Mouse (Mus musculus) forebrain, embryonic 11.5 days (tissue): Measurements from ENCODE around the gene Arl1. TPM values are rescaled to one million over a fixed set of nuclear protein-coding genes. Genes with fewer than 3 reads are reported as not detected.
A peak's percentile ranks its signal among the peaks of the same experiment; 100 is the strongest.

Source experiments
- ATAC-seq: fragments of 200-750 bp; cut with Nextera tagmentation; replicated peaks from 2 replicates; pipeline ENCODE4 v1.8.0; 2017; ENCODE audit warnings: moderate TSS enrichment; ENCODE audit not compliant: low FRiP score
- DNase-seq: peaks from one replicate; pipeline ENCODE4 v3.0.0-alpha.2; 2017; ENCODE audit warnings: low spot score
- H3K27ac ChIP-seq: fragments of 300-500 bp; sonication (generic); 2 replicates; pipeline ENCODE4 v1.5.1; 2014; ENCODE audit warnings: low read depth, low read length
- H3K27me3 ChIP-seq: fragments of 300-500 bp; sonication (generic); 2 replicates; pipeline ENCODE4 v1.6.1; 2014; ENCODE audit warnings: mild to moderate bottlenecking, low read length, mixed read lengths; ENCODE audit not compliant: control insufficient read depth, insufficient read depth
- H3K36me3 ChIP-seq: fragments of 300-500 bp; sonication (generic); 2 replicates; pipeline ENCODE4 v1.6.1; 2014; ENCODE audit warnings: mild to moderate bottlenecking, low read length, moderate library complexity, mixed read lengths; ENCODE audit not compliant: control insufficient read depth, insufficient read depth
- H3K4me1 ChIP-seq: fragments of 300-500 bp; sonication (generic); replicated peaks from 2 replicates; pipeline ENCODE4 v1.6.1; 2014; ENCODE audit warnings: low read length, mixed read lengths; ENCODE audit not compliant: control insufficient read depth, insufficient read depth
- H3K4me2 ChIP-seq: fragments of 300-500 bp; sonication (generic); 2 replicates; pipeline ENCODE4 v1.6.1; 2014; ENCODE audit warnings: low read depth, mild to moderate bottlenecking, low read length, moderate library complexity, mixed read lengths; ENCODE audit not compliant: severe bottlenecking
- H3K4me3 ChIP-seq: fragments of 300-500 bp; sonication (generic); 2 replicates; pipeline ENCODE4 v1.5.1; 2014; ENCODE audit warnings: low read depth, low read length
- H3K9ac ChIP-seq: fragments of 300-500 bp; sonication (generic); 2 replicates; pipeline ENCODE4 v1.6.1; 2014; ENCODE audit warnings: low read length
- H3K9me3 ChIP-seq: fragments of 300-500 bp; sonication (generic); 2 replicates; pipeline ENCODE4 v1.6.1; 2016; ENCODE audit warnings: low read length, mixed read lengths; ENCODE audit not compliant: control insufficient read depth
- WGBS: fragments of 180-500 bp; shearing (Covaris S2); extraction: QIAGEN DNeasy Blood & Tissue Kit; methylation state at CpG from one replicate; pipeline ENCODE4 v1.1.7; 2014; 5-methylcytosine and 5-hydroxymethylcytosine counted together
- polyA plus RNA-seq: library from polyadenylated mRNA; unstranded; fragments of >200 nt; fragmentation: Nextera tagmentation; extraction: Ambion mirVana; gene quantifications from 2 replicates; pipeline ENCODE4 v1.2.1, GENCODE M21; 2014

The Arl1 gene
- 147 and 154 TPM in 2 replicates for polyA plus RNA-seq

DNA sequence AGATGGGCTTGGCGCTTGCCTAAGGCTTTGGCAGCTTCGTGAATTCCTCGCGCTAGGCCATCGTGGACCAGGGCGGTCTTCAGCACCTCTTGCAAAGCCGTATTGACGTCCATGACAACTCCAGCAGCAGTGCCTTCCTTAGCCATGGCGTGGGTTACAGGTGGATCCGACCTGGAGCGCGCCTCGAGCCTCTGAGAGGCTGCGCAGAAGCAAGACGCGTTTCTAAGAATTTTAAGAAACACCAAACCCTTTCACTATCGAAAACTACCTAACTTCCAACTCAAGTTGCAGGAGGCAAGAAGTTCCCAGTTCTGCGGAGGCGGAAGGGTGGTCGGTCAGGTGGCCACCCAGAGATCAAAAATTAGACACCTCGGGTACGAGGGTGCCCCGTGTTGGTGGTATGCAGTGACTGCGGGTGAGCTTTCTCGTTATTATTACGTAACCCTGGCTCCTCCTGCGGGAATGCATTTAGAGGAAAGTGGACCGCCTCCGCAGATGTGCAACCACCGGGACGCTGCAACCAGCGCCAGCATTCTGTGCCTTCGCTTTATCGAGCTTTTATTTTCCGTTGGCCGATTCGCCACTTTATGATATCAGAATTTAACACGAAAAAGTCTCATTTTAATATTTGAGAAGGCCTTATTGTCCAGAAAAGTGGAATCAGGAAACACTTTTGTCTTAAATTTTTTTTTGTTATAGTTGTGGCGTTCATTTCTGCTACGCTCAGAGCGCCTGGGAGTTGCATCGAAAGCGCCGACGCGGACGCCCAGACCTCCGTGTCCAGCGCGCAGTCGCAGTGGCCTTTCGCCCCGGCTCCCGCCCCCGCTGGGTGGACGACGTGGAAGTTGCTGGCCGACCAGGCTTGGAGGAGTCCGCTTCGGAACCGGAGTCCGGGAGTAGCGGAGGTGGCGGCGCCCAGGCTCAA lies at the start of gene Arl1:
Gene Arl1 (plus strand): TSS at position 288 of the 925 bp plus-strand sequence.
- under 1% methylated on average over 65 of the region's 65 CpGs for WGBS
- Histone ChIP-seq H3K36me3 (no peaks in the 10 kb centered on the region), H3K9me3 (no peaks in the 10 kb centered on the region), H3K27ac (peak within 1 kb of the TSS; percentile 34; the same call in 1 of the 2 replicates), H3K9ac (peak within 1 kb of the TSS; percentile 95), H3K4me1 (peaks cover 6% of the 10 kb centered on the region; the same call in 1 of the 2 replicates), H3K27me3 (no peaks in the 10 kb centered on the region), H3K4me2 (peak within 1 kb of the TSS; percentile 88), H3K4me3 (peak within 1 kb of the TSS; percentile 91)
- DNase-seq (peak; percentile 94), ATAC-seq (peak; percentile 94)

DNA sequence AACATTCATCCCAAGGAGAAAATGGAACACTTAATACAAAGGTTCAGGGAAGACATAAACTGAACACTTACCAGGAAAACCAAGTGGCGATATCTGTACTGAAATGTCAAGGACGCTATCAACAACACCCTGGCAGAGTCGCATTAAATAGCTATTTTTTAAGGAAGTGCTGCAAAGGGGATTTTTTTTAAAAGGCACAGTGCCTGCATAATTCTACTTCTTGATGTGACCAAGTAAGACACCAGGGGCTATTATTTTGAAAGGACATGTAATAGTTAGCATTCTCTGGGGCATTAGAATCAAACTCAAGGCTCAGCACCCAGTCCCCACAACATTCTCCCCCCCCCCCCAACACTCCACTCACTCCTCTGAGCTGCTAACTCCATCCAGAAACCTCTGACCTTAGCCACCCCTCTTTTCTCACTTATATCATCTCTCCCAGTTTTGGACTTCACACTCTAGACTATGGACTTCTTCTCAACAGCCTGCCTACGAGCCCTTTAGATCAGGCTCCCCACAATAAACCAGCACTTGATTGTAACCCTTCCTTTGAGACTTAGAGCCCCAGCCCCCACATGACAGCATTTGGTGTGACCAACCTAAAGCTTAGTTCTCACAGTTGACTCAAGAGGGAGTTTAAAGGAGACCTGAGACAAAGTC lies 47.6 kb upstream of the Arl1 start:
- no peaks in the 10 kb centered on the region for H3K36me3 ChIP-seq
- no peaks in the 10 kb centered on the region for H3K27me3 ChIP-seq
- ATAC-seq (no peak), DNase-seq (no peak)
- H3K4me3 ChIP-seq, result no peak overlapping the region
- no peak overlapping the region for H3K27ac ChIP-seq
- H3K9ac ChIP-seq, result no peak overlapping the region
- H3K4me1 ChIP-seq, result no peaks in the 10 kb centered on the region
- 87% methylated on average over 4 of the region's 4 CpGs for WGBS
- H3K9me3 ChIP-seq, result no peaks in the 10 kb centered on the region
- no peak overlapping the region for H3K4me2 ChIP-seq

DNA sequence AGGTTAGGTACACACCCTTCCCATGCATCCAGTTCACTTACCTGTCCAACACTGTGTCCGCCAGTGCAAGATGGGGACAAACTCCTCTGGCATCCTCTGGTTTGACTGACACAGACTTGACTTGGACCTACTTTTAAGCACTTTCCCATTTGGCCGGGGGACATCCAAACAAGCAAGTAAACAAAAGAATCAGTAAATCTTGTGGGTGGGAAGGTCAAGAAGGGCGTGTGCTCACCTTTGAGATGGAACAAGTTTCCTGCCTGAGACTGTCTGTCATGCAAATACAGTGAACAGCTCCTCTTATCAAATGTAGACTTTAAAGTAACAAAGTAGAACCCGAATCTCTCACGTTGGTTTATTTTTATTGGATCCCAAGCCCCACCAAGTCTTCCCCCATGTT lies 45.7 kb upstream of the Arl1 start, which contains the start of gene Spic:
Gene Spic (minus strand): TSS at position 91 of the 400 bp plus-strand sequence.
- Histone ChIP-seq H3K27me3 (no peaks in the 10 kb centered on the region), H3K27ac (no peak within 1 kb of the TSS), H3K4me2 (no peak within 1 kb of the TSS), H3K9ac (no peak within 1 kb of the TSS), H3K4me1 (no peaks in the 10 kb centered on the region), H3K4me3 (no peak within 1 kb of the TSS), H3K36me3 (no peaks in the 10 kb centered on the region), H3K9me3 (no peaks in the 10 kb centered on the region)
- 75% methylated on average over 5 of the region's 5 CpGs for WGBS
- DNase-seq, result no peak
- ATAC-seq, result no peak

DNA sequence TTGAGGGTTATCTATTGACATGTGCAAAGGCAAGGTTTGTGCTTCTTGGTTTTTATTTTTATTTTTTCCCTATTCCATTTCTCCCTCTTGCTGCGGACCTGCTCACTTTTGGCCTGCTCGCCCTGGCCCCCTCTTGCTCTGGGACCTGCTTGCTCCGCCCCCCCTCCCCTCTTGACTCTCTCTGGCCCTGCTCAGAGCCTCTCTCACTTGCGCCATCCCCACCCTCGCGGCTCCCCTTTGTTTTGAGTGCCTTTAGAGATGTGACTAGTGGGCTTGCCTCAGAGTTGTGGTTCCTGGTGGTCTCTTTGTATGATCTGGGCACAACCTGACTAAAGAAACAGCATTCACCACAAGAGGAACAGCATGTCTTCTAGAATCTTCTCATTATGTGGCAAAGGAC lies 29.7 kb upstream of the Arl1 start:
- Histone ChIP-seq H3K27ac (no peak overlapping the region), H3K4me2 (no peak overlapping the region), H3K4me1 (no peaks in the 10 kb centered on the region), H3K36me3 (no peaks in the 10 kb centered on the region), H3K27me3 (no peaks in the 10 kb centered on the region), H3K4me3 (no peak overlapping the region), H3K9me3 (no peaks in the 10 kb centered on the region), H3K9ac (no peak overlapping the region)
- ATAC-seq (no peak), DNase-seq (no peak)
- WGBS, result 70% methylated on average over 6 of the region's 6 CpGs

DNA sequence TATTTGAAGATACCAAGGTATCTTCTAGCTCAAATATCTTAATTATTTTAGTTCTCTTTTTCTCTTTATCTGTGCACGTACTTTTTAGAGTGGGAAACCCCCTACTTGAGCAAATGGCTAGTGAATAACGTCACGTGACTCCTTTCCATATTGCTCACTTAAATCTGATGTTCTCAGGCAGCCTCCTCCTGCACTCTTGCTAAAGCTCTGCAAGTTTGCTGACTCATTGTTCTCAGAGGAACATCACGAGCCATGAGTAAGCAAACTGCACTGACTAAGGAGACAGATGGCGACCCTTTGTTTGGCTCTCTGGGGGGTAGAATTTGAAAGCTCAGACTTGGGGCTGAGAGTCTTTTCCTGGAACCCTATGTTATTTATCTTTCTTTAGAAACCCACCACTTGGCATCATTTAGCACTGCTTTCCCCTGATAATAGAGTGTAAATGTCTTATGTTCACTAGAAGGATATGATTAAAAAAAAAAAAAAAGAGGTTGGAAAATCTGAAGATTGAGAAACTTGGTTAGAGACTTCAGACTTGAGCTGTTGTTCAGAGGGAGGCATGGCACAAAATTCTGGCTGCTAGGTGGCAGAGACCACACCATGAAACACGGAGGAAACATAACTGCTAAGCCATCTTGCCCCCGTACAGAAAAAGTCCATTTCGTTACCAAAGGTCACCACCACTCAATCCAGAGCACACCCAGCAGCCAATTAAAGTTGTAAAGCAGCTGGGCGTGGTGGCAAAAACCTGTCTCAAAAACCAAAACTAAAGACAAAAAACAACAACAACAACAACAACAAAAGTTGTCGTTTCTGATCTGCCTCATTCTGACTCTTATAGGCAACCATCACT lies 21.8 kb upstream of the Arl1 start:
- Histone ChIP-seq H3K4me1 (no peaks in the 10 kb centered on the region), H3K4me2 (no peak overlapping the region), H3K9ac (no peak overlapping the region), H3K4me3 (no peak overlapping the region), H3K36me3 (no peaks in the 10 kb centered on the region), H3K9me3 (no peaks in the 10 kb centered on the region), H3K27me3 (no peaks in the 10 kb centered on the region), H3K27ac (no peak overlapping the region)
- ATAC-seq, result no peak
- DNase-seq, result no peak
- WGBS, result 64% methylated on average over 10 of the region's 10 CpGs

DNA sequence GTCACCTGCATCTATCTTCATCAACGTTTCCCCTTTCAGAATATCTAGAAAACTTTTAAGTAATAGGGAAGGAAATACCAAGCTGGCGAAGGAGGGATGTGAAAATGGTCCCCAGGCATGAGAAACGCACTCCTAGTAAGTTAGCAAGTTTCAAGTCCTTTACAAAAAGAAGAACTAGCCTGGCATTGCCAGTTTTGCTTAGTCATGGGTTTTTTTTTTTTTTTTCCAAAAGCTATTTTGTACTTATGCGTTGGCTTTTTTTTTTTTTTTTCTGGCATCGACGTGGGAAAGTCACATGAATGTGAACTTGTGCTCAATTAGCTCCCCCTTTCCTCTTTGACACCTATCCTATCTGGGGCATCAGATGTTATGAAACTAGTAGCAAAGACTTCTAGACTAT lies 18.3 kb upstream of the Arl1 start:
- Histone ChIP-seq H3K4me1 (no peaks in the 10 kb centered on the region), H3K4me3 (no peak overlapping the region), H3K27me3 (no peaks in the 10 kb centered on the region), H3K9me3 (no peaks in the 10 kb centered on the region), H3K9ac (no peak overlapping the region), H3K27ac (no peak overlapping the region), H3K4me2 (no peak overlapping the region), H3K36me3 (no peaks in the 10 kb centered on the region)
- ATAC-seq, result no peak
- WGBS, result 87% methylated on average over 6 of the region's 6 CpGs
- no peak for DNase-seq

DNA sequence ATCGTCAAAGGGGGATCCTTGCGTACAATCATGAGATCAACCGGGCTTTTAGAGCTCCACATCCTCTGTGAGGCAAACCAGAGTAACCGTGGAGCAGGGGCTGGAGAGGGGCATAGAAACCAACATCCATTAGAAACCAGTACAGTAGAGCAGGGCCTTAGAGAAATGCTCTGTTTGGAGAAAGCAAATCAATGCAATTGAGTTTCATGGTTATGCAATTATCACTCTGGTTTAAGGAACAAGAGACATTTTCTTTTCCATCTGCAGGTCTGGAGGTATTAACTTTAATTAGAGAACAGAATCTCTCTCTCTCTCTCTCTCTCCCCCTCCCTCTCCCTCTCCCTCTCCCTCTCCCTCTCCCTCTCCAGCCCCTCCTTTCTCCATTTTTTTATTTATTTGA lies 15.9 kb upstream of the Arl1 start:
- no peak for ATAC-seq
- no peak for DNase-seq

DNA sequence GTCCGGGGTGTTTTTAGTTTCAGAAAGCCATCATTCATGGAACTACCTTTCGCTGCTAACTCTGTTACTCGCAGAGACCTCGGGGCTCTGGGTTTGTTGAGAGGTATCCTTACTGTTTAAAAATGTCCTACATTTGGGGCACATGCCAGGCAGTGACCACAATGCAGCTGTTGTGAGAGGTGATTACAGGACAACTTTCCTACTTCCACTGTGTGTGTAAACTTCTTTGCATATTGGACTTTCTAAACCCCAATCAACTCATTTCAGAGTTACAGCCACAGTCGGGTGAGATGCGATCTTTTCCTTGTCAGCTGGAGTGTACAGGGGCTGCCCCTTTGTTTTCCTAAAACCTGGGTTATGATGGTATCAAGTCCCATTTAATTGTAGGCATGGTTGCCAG lies 15.0 kb upstream of the Arl1 start:
- H3K4me2 ChIP-seq, result no peak overlapping the region
- ATAC-seq (no peak), DNase-seq (no peak)
- no peaks in the 10 kb centered on the region for H3K36me3 ChIP-seq
- no peaks in the 10 kb centered on the region for H3K27me3 ChIP-seq
- WGBS, result 78% methylated on average over 6 of the region's 6 CpGs
- H3K27ac ChIP-seq, result no peak overlapping the region
- no peak overlapping the region for H3K9ac ChIP-seq
- no peaks in the 10 kb centered on the region for H3K9me3 ChIP-seq
- H3K4me1 ChIP-seq, result no peaks in the 10 kb centered on the region
- H3K4me3 ChIP-seq, result no peak overlapping the region

More for the DNA sequence above, 15.9 kb upstream of the Arl1 start:
- no peak overlapping the region for H3K9ac ChIP-seq
- no peaks in the 10 kb centered on the region for H3K27me3 ChIP-seq
- no peak overlapping the region for H3K27ac ChIP-seq
- no peaks in the 10 kb centered on the region for H3K9me3 ChIP-seq
- WGBS, result 90% methylated on average over 4 of the region's 4 CpGs
- H3K4me1 ChIP-seq, result no peaks in the 10 kb centered on the region
- no peaks in the 10 kb centered on the region for H3K36me3 ChIP-seq
- no peak overlapping the region for H3K4me3 ChIP-seq
- H3K4me2 ChIP-seq, result no peak overlapping the region
